Mouse (Mus musculus) lung, postnatal 25 days (tissue): ENCODE data around the gene Ankdd1b.

ENCODE experiments used
- DNase-seq: peaks from one replicate; pipeline ENCODE4 v3.0.0; 2022; ENCODE audit warnings: low spot score

Gene Ankdd1b

DNA sequence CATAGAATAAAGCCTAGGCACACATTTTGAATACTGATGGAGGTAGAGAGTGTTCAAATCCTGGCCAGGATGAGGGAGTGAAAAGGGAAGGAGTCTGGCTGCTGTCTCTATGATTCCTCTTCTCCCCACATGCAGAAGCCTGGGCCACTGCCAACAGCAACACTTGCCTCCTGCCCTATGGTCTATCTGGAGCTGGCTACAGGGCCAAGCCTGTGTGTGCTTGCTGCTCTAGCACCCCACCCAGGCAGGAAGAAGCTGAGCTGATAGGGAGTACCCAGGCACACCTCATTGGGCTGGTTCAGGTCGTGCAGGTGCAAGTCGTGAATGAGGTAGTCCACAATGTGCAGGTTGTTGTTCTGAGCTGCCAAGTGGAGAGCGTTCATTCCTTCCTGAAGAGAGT is 16.7 kb downstream of the Ankdd1b start:
- no peak for DNase-seq

DNA sequence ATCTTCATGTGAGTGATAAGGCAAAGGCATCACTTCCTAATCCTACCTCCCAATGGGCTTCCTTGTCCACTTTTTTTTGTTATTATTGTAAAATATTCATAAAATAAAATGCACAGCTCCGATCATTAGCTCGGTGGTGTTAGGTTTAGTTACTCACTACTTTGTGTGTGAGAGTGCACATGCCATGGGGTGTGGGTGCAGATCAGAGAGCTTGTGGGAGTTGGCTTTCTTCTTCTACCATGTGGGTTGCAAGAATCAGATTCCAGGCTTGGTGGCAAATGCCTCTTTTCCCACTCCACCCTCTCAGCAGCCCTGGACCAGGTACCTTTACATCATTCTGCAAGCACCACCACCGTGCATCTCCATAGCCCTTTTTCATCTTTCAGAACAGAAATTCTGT is 18.4 kb downstream of the Ankdd1b start:
- no peak for DNase-seq

DNA sequence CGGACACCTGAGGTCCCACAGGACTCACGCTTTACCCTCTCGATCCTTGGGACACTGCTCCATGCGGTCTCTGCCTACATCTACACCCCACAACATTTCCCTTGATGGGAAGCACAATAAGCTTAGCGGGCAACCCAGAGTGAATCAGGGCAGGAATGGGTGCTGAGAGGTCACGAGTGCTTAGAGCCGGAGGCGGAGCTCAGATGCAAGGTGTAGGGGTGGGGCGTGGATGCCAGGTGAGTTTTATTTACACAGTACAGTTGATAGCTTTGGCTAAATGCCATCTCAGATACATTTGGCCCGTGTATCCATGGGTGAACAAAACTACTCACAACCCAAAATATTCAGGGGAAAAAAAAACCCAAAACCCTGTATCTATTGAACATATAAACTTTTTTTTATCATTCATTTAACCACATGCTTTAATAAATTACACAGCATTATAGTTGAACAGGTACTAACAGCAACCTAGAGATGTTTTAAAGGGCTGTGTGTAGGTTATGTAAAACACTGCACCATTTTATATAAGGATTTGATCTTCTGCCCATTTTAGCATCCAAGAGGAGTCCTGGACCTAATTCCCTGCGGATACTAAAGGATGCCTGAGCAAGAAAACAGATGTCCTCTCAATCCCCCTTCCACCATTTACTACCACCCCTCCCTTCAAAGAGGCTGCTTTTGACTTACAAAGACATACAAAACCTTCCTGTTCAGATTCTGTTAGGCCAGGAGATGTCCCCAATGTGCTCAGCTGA is 19.4 kb downstream of the Ankdd1b start:
- no peak for DNase-seq

DNA sequence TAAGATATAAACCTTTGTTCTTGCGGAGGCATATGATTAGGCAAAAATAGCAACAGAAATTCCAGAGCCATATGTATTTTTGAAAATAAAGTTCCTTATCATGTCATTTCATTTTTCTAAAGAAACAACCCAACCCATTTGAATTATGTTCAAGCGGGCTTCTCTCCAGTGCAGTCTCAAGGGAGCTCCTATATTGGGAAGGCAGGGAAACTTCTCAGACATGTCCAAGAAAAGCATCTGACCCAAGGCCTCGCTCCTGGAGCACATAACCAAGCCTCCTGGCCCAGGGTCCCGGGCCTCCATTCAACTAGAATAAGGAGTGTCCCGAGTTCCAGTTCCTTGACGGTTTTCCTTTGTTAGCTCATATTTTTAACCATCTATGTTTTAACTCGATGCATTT is 20.1 kb downstream of the Ankdd1b start:
- DNase-seq, result no peak

DNA sequence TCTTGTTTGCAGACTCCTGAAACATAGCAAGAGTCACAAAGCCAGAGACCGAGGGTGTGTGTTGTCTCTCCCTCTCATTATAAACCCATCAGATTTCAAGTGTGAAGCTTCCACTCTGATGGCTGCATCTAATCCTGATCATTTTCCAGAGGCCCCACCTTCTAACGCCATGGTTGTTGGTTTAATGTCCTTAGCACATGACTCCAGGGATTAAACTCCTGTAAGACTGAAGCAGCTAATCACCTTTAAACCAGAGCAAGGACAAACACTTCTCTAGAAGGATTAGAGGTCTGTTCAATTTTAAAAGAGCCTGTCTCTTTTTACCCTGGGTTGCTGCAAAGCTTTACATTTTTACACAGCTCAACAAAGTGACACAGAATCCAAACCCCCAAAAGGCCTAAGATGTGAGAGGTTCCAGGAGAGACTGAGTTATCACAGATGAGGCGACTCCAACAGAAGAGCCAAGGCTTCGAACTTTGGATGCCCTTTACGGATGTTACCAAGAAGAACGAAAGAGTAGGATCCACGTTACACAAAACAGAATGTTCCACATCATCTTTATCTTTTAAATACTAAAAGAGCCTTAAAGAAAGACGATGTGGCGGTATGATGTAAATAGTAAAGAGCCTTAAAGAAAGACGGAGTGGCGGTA is 20.7 kb downstream of the Ankdd1b start:
- no peak for DNase-seq

DNA sequence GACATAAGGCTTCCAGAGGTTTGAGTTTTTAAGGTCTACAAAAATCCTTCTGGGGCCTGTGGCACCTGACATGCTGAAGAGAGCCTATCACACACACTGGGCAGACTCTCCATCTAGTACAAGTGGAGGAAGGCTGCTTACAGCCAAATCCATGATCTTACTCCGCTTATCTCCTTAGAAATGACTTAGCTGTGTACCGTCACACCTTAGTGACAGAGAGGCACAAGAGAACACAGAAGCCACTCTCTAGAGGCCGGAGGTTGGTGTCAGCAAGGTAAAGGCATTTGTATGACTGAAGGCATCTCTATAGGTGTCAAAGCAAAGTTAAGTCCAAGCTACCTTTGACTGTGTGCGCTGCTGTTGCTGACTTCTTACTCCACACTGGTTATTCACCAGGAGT is 30.6 kb downstream of the Ankdd1b start:
- DNase-seq, result no peak

DNA sequence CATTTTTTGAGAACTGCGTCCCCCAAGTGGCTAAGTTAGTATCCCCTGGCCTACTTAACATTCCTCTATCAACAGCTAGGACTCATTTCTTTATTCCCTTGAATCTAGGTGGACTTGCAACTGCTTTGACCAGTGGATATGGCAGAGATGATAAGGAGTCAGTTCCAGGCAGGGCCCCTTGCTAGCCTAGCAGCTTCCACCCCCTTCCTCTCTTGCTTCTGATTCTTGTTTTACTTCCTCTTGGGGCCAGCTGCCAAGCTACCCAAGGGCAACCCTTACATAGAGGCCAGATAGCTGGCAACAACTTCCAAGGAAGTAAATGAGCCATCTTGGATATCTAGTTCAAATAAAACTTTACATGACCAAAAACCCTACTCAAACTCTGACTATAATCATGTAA is 34.1 kb downstream of the Ankdd1b start:
- no peak for DNase-seq

DNA sequence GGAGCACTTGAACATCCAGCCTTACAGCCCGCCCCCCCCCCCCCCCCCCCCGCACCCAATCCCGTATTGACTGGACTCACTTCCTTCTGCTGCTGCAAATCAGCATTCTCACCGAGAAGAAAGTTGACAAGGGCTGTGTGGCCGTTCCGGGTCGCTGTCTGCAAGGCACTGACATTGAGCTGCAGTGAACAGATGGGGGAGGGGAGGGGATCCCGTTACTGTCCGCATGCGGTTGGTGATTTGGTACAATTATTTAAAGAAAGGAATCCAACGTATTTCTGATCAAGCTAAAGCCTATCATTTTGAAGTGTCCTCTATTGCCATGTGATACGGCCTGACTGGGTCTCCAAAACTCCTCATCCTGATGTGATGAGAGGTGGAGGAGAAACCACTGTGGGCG is 35.2 kb downstream of the Ankdd1b start:
- no peak for DNase-seq

DNA sequence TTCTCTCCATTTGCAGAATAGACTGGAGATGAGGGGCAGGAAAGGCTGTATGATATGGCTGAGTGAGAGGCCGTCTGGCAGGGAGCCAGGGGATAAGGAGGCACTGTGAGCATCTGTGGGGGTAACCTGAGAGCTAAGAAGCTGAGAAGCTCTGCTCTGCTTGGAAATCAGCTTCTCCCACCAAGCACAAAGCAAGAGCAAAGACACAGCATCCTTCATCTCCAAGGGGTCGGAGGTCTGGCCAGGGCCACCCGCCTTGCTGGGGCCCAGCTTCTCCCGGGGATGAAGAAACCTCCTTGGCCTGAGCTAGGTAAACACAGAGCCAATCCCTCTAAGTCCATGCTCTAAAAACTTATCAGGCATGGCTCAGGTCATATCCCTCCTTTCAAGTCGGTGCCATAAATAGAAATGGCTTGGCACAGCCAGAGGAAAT is 36.1 kb downstream of the Ankdd1b start:
- no peak for DNase-seq

DNA sequence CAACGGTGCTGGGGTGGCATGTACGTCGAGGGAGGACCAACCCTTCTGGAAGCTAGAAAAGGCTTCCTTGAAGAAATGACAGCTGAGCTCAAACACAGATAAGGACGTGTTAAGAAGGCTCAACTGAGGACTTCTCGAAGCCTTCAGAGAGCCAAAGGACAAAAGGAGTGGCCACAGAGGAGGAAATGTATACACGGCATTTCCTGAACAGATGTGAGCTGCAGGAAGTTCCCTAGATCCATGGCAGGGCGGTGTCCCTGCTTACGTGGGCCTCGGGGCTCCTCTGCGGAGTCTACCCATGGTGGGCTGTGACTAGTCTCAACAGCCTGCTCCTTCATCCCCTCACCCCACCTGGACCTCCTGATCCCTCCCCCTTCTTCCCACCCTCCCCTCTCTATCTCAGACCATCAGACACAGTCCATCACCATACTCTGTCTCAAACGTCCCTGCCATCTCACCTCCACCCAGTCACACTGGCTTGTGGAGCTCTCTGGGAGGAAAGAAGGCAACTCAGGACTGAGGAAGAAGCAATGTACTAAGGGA is 37.3 kb downstream of the Ankdd1b start:
- DNase-seq, result peak; percentile 28

DNA sequence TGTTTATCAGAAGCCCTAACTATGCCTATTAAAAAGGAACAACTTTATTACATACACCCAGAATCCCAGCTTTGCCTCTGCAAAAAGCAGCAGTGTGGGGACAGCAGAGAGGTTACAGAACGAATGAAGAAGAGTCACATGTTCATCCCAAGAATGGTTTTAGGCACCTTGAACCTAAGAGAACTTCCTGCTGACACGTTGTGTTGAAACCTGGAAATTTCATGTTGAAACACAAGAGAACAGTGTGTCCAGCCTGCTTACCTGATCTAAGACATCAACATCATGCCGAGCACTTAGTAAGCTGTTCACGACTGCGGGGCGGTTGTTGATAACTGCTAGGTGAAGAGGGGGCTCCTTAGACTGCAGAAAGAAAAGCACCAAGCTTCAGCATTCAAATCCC is 38.0 kb downstream of the Ankdd1b start:
- DNase-seq, result no peak

DNA sequence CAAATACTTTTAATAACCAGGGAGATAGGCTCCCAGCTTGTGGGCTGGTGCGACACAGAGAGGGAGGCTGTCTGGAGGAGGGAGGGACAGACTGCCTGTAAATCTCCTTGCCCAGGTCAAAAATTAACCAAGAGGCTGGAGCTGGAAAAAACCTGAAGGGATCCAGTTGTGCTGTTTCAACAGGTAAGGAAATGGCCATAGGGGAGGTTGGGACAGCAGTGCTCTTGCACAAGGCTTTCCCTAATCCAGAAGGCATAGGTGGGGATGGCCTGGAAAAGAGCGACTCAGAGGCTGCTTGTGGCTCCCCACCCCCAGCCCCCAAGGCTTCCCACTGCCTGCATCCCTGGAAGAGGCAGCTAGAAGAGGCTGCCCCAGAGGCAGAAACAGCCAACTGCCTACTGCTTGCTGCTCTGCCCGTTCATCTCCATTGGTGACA is 38.6 kb downstream of the Ankdd1b start:
- no peak for DNase-seq

DNA sequence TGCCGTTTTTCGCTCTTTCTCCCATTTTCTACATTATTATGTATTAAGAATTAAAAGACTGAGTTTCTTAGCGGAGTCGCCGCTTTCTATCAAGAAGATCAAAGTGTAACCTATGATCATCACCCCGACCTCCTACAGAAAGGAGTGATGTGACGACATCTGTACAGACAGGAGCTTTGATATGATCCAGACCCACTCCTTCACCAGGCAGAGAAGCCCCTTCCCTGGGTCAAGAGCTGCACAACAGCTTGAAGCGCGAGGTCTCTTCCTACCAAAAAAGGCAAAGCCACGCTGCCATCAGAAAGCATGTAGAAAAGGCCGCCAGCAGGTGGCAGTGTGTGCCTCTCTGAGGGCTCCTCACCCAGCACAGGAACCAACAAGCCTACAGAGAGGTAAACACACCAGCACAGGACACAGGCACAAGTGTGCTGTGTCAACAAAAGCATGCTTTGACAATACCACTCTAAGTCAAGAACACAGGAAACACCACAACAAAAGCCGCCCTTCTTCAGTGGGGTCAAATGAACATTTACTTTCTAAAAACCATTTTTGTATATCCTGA is 39.3 kb downstream of the Ankdd1b start:
- DNase-seq, result peak; percentile 89

DNA sequence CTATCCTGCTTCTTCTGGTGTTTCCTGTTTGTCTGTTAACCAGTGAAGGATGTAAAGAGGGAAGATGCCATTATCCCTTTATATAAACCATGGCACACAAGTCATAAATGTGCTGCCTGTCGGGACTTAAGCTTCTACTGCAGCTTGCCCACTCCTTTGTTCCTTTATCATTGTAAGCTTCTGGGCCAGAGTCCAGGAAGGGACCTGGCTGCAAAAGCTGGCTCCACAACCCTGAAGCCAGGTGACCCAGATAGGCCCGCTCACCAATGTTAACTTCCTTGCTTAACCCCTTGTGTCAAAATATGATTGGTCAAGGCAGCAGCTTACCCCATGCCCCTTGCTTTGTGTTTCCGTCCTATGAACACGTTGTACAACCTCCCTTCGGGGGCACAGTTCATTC is 42.5 kb downstream of the Ankdd1b start:
- DNase-seq, result no peak

DNA sequence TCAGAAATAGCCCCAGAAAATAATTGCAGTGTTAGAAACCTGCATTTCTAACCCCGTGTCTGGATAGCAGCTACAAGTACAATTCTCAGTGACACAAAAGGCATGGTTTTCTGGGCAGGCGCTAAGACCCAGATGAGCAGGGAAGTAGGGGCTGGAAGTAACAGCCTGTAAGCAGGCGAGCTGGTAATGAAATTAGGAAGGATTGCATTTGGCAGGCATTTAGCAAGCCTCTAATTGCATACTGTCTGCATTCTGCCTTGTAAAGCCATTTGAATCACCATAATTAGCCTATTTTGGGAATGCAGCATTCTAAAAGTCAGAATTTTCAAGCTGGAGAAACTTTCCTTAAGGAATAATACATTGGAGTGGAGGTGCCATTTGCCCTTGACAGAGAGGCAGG is 45.0 kb downstream of the Ankdd1b start:
- no peak for DNase-seq

DNA sequence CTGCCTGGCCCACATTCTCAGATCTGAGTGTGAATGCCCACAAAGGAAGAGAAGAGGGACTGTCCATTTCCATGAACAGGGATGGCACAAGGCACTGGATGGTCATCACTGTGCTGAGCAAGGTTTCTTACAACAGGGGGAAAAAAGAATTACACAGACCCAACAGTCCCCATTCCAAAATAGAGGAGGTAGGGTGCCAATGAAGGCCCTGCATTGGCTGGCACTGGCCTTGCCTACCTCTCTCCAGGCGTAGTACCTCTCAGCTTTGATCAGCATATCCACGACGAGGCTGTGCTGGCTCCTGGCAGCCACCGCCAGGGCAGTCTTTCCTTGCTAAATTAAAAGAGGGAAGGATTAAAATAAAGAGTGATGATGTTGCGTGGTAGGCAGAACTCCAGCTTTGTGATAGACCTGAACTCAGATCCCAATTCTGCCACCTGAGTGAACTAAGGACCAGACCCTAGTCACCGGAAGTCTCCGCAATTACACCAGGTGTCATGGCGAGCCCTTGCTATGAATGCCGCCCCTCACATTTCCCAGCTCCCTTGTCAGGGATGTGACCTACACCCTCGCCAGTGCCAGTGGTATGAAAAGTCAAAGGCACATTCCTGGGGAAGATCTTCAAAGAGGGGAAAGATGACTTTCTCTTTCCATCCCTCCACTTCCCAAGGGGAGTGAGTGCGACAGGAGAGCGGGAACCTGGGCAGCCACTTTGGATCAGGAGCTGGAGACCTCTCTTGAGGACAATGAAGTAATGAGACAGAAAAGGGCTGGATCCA is 46.3 kb downstream of the Ankdd1b start:
- no peak for DNase-seq

DNA sequence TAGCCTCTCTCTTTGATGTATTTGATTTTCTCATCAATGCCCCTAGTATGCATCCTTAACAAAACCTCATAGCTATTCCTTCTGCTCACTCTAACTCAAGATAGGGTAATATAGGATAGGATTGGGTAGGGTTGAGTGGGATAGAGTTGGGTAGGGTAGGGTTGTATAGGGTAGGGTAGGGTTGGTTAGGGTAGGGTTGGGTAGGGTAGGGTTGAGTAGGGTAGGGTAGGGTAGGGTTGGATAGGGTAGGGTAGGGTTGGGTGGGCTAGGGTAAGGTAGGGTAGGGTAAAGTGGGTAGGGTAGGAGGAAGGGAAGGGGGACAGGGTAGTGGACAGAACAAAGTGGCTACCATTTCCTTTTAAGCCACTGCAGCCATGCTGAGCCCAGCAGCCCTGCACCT is 49.8 kb downstream of the Ankdd1b start:
- DNase-seq, result no peak

DNA sequence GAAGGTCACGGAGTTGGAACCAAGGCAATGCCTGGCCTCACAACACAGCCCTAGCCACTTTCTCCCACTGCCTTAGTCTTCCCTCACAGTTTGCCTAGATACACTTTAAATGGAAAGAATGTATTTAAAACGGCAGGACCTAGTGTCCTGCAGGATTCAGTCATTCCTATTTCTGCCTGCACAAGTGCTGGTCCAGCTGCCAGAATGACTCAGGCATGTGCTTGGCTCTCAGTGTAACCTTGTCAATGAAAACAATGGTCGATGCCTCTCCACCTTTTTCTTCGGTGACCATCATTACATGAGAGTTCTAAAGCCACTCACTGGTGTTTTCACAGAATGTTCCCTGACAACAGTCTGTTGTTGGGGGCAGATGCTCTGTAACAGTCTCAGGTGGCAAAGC is 52.5 kb downstream of the Ankdd1b start:
- no peak for DNase-seq

DNA sequence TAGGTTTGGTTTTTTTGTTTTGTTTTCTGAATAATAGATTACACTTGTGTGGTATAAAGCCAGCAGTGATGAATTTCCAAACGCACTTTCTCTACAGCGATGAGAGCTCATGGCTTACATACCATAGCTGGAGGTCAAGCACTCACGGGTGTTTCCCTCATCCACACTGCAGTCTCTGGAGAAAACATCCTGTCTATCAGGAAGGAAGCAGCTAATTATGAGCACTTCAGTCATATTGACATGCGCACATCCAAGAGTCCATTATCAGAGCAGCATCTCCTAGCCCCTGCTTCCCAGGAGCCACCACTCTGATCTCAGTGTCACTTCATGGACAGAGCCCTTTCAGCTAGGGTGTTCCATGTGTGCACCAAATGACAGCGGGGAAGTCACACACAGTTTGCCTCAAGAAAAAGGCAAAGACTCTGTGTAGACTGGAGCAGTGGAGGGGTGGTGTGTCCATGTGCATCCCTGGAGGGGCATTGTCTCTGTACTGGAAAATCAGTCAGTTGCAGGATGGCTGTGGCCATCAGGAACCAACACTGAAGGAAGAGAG is 53.7 kb downstream of the Ankdd1b start:
- DNase-seq, result no peak

DNA sequence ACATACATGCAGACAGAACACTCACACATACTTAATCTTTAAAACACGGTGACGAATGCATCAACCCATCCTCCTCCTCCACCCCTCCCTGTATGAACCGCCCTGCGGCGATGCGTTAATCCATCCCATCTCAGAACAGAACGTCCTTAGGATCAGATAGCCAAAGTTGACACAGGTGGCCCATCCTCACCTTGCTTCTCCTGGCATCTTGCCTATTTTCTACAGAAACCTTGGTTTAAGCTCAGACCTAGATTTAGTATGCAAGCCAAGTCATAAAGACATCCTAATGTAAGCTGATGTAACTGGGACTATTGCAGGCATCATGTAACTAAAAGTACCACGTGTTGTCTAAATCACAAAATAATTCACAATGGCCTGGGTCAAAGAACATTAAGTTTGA is 54.6 kb downstream of the Ankdd1b start:
- DNase-seq, result no peak

DNA sequence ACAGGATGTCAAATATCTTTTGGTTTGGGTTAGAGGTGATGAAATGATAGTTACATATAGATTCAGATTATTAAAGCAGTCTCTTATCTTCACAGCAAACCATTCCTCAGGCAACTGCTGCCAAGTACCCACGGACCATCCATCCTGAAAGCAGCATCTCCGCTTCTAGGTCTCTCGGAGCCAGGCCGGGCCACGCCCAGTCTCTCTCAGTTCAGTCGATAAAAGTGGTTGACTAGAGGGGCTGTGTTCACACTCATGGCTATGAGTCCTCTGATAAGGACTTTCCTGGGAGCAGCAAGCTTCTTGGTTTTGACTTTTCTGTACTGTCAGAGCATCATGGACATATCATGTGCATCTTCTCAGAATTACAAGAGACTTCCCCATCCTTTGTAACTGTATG is 56.6 kb downstream of the Ankdd1b start:
- no peak for DNase-seq

DNA sequence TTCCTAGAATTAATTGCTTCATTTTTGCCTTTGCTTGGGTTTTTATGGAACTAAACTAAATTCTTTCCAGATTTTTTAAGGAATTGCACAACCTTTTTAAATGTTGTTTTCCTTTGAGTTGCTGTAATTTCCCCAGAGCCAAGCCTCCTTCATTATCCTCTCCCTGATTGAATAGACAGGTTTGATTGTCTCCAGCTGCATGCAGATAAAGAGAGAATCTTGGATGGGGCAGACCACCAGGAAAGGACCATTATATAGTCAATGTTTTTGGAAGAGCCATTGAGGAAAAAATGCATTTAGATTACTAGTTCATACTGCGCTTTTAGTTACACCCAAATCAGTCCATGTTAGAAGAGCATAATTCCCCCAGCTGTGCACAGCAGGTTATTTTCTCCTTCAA is 62.2 kb downstream of the Ankdd1b start:
- DNase-seq, result no peak
